Mouse (Mus musculus): Measurements from ENCODE around the gene Erc1.

Gene Erc1

GRCm38 (mm10) chr6:119796911-119797486, 51.0 kb downstream of the Erc1 start:
- DNase-seq: no peak

- no peak for DNase-seq
Observed at GRCm38 (mm10) chr6:119796291-119796690, 51.7 kb downstream of the Erc1 start.

- no peak for DNase-seq
Observed at GRCm38 (mm10) chr6:119792562-119792961, 55.4 kb downstream of the Erc1 start.

- DNase-seq: peak; percentile 53
Observed at GRCm38 (mm10) chr6:119782416-119782815, 65.6 kb downstream of the Erc1 start.

GRCm38 (mm10) chr6:119781109-119781508, 66.9 kb downstream of the Erc1 start:
- DNase-seq: peak; percentile 53

- DNase-seq: peak; percentile 34
Observed at GRCm38 (mm10) chr6:119768778-119769177, 79.2 kb downstream of the Erc1 start.

- no peak for DNase-seq
Observed at GRCm38 (mm10) chr6:119764355-119764754, 83.6 kb downstream of the Erc1 start.

GRCm38 (mm10) chr6:119759866-119760265, 88.1 kb downstream of the Erc1 start:
- no peak for DNase-seq

- DNase-seq: no peak
Observed at GRCm38 (mm10) chr6:119758490-119758889, 89.5 kb downstream of the Erc1 start.

GRCm38 (mm10) chr6:119757796-119758195, 90.2 kb downstream of the Erc1 start:
- no peak for DNase-seq

GRCm38 (mm10) chr6:119755866-119756265, 92.1 kb downstream of the Erc1 start:
- DNase-seq: no peak

GRCm38 (mm10) chr6:119749093-119749635, 98.8 kb downstream of the Erc1 start:
- DNase-seq: peak; percentile 46

GRCm38 (mm10) chr6:119741861-119742260, 106.1 kb downstream of the Erc1 start:
- no peak for DNase-seq

GRCm38 (mm10) chr6:119740541-119740940, 107.4 kb downstream of the Erc1 start:
- no peak for DNase-seq

GRCm38 (mm10) chr6:119738638-119739375, 109.2 kb downstream of the Erc1 start:
- no peak for DNase-seq

- DNase-seq: no peak
Observed at GRCm38 (mm10) chr6:119737716-119738115, 110.3 kb downstream of the Erc1 start.

- DNase-seq: no peak
Observed at GRCm38 (mm10) chr6:119735937-119736336, 112.0 kb downstream of the Erc1 start.

- DNase-seq: no peak
Observed at GRCm38 (mm10) chr6:119731155-119731554, 116.8 kb downstream of the Erc1 start.

- DNase-seq: no peak
Observed at GRCm38 (mm10) chr6:119715234-119715633, 132.7 kb downstream of the Erc1 start.

- no peak for DNase-seq
Observed at GRCm38 (mm10) chr6:119713961-119714360, 134.0 kb downstream of the Erc1 start.

- no peak for DNase-seq
Observed at GRCm38 (mm10) chr6:119712486-119712885, 135.5 kb downstream of the Erc1 start.

- no peak for DNase-seq
Observed at GRCm38 (mm10) chr6:119711649-119712305, 136.2 kb downstream of the Erc1 start.

GRCm38 (mm10) chr6:119709552-119709951, 138.4 kb downstream of the Erc1 start:
- no peak for DNase-seq

- DNase-seq: no peak
Observed at GRCm38 (mm10) chr6:119707911-119708310, 140.1 kb downstream of the Erc1 start.
